Mouse (Mus musculus): ENCODE results near the gene Gcdh. TPM values are rescaled to one million over a fixed set of nuclear protein-coding genes. Genes with fewer than 3 reads are reported as not detected.

The Gcdh gene
- total RNA-seq, 2 experiments from 2014 or later, result 21.1 to 24.1 TPM

Small RNA genes lying within 50 kb of the gene (microRNA-seq; reads per million reads assigned to microRNA genes)
- gene Gm24197 (0 reads per million in 2 experiments), gene Mir7069 (0.50 to 0.95 reads per million in 2 experiments)

Other genes with a start within 250 kb of the Gcdh start
- 10 to 100 TPM; 10.9 to 17.6 TPM for gene Ier2, start 231.1 kb downstream of the Gcdh start, total RNA-seq (2021)
- gene Trmt1, start 207.6 kb downstream of the Gcdh start, total RNA-seq (2021), result 10 to 100 TPM; 33.7 to 43.9 TPM
- 10 to 100 TPM; 38.2 to 39.1 TPM for gene Nacc1, start 206.1 kb downstream of the Gcdh start, total RNA-seq (2021)
- gene Lyl1, start 192.5 kb downstream of the Gcdh start, total RNA-seq (2021), result 1 to 10 TPM; 3.3 to 5.4 TPM
- gene G430095P16Rik, start 170.9 kb downstream of the Gcdh start, total RNA-seq (2021), result 1 to 10 TPM; 2.2 to 2.8 TPM
- 100 to 1,000 TPM; 598 to 734 TPM for gene Nfix, start 93.6 kb downstream of the Gcdh start, total RNA-seq (2021)
- 1 to 10 TPM; 5.8 to 7.3 TPM for gene Dand5, start 71.1 kb downstream of the Gcdh start, total RNA-seq (2021)
- 10 to 100 TPM; 30.3 to 33.4 TPM for gene Gadd45gip1, start 62.4 kb downstream of the Gcdh start, total RNA-seq (2021)
- gene Rad23a, start 53.3 kb downstream of the Gcdh start, total RNA-seq (2021), result 100 to 1,000 TPM; 124 to 130 TPM
- 100 to 1,000 TPM; 234 to 286 TPM for gene Calr, start 47.0 kb downstream of the Gcdh start, total RNA-seq (2021)
- 10 to 100 TPM; 29.7 to 31.4 TPM for gene Farsa, start 36.9 kb downstream of the Gcdh start, total RNA-seq (2021)
- gene Syce2, start 21.8 kb downstream of the Gcdh start, total RNA-seq (2021), result 1 to 10 TPM; 4.7 to 5.2 TPM
- gene Klf1, start 8.0 kb upstream of the Gcdh start, total RNA-seq (2021), result under 1 TPM in 1 of 2 experiments, not detected in 1; 0.84 TPM
- gene Dnase2a, start 14.6 kb upstream of the Gcdh start, total RNA-seq (2021), result 1 to 10 TPM; 5.7 to 6.2 TPM
- under 1 TPM; 0.20 to 0.45 TPM for gene Mast1, start 43.4 kb upstream of the Gcdh start, total RNA-seq (2021)
- gene Rtbdn, start 53.1 kb upstream of the Gcdh start, total RNA-seq (2021), result not detected
- gene Gm49661, start 75.5 kb upstream of the Gcdh start, total RNA-seq (2021), result not detected
- gene Prdx2, start 75.7 kb upstream of the Gcdh start, total RNA-seq (2021), result 100 to 1,000 TPM; 260 to 267 TPM
- gene Rnaseh2a, start 75.8 kb upstream of the Gcdh start, total RNA-seq (2021), result 10 to 100 TPM; 26.7 to 36.8 TPM
- gene Junb, start 84.8 kb upstream of the Gcdh start, total RNA-seq (2021), result 1 to 10 TPM; 5.8 to 8.9 TPM
- gene Hook2, start 96.7 kb upstream of the Gcdh start, total RNA-seq (2021), result 1 to 10 TPM; 2.3 to 2.7 TPM
- gene Best2, start 120.6 kb upstream of the Gcdh start, total RNA-seq (2021), result not detected
- gene Asna1, start 131.4 kb upstream of the Gcdh start, total RNA-seq (2021), result 10 to 100 TPM; 47.4 to 47.8 TPM
- gene Trir, start 132.9 kb upstream of the Gcdh start, total RNA-seq (2021), result 10 to 100 TPM; 94.0 to 98.0 TPM
- 10 to 100 TPM; 27.7 to 35.6 TPM for gene Tnpo2, start 143.0 kb upstream of the Gcdh start, total RNA-seq (2021)
- 1 to 10 TPM; 5.5 to 7.5 TPM for gene Fbxw9, start 166.1 kb upstream of the Gcdh start, total RNA-seq (2021)
- gene Gm5741, start 174.1 kb upstream of the Gcdh start, total RNA-seq (2021), result not detected
- gene Dhps, start 177.8 kb upstream of the Gcdh start, total RNA-seq (2021), result 10 to 100 TPM; 20.6 to 22.1 TPM
- gene Wdr83os, start 186.8 kb upstream of the Gcdh start, total RNA-seq (2021), result 10 to 100 TPM; 41.1 to 48.0 TPM
- 10 to 100 TPM; 18.2 to 21.6 TPM for gene Wdr83, start 187.4 kb upstream of the Gcdh start, total RNA-seq (2021)
- gene Man2b1, start 189.3 kb upstream of the Gcdh start, total RNA-seq (2021), result 10 to 100 TPM; 16.6 to 20.9 TPM
- 1 to 10 TPM in 1 of 2 experiments, under 1 TPM in 1; 0.79 to 1.0 TPM for gene Zfp791, start 229.2 kb upstream of the Gcdh start, total RNA-seq (2021)